Mouse (Mus musculus) c-Kit-positive CD71-positive TER-119-negative erythroid progenitor cells, embryonic 14.5 days (primary cell): ENCODE results near the gene Phgr1.

Experiments
- DNase-seq: peaks from one replicate; pipeline ENCODE4 v3.0.0-alpha.2; 2013; ENCODE audit warnings: low read depth

Gene Phgr1

DNA sequence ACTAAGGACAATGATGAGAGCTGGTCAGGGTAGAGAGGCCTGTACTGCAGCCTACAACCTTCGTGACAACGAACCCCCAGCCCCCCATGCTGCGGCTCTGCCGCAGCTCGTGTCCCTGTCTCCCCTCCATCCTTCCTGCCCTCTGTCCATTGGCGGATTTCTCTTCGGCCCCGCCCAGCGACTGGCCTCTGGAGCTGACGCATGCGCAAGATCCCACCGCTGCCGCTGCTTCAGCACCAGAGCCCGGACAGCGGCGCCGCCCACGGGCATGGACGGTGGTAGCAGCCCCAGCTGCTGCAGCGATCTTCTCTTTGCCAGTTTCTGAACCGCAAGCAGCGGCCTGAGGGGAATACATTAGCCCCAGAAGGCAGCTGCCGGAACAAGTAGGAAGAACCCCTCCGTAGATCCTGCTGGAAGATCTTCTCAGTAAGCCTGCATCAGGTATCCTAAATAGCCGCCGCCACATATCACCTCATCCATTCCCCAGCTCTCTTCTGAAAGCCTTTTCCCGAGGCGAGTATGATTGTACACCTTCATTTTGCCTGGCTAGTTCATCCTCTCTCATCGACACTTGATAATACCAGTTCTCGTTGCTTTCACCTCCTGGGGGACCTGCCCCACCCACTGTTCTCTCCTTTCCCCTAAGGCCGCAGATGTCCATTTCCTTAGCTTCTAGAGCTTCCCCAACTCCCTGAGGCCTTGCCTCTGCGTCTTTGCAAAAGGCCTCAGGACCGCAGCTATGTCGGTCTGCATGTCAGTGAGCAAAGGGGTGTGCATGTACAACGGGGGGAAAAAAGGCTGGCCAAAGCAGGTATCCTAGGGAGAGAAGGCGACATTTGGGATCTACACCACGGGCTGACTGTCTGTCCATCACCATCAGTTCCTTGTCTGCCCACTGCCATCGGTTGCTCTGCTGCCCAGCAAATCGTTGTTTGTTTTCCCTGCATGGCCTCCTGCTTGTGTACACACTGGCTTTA is 7.2 kb downstream of the Phgr1 start, which contains the start of gene Disp2:
Disp2 (plus strand) TSS at position 216 of the 977 bp plus-strand sequence.
- DNase-seq, result peak; percentile 79

DNA sequence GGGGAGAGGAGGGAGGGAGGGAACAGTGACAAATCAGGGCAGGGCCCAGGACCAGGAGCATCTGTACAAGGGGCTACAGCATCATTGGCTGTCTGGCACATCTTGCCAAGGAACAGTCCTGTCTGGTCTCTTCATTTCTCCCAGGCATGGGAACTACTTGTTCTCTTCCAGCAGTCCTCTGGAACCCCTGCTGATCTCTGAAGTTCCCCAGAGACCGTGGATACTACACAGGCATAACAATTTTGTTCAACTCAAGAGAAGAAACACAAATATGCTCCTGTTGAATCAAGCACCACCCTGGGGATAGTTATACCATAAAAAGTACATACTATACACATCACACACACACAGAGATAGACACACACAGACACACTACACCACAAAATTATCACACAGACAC is 8.5 kb downstream of the Phgr1 start:
- no peak for DNase-seq

- DNase-seq, result no peak
Observed at GRCm38 (mm10) chr2:118782303-118782702, 9.7 kb downstream of the Phgr1 start.

- DNase-seq, result no peak
Observed at GRCm38 (mm10) chr2:118783093-118783492, 10.5 kb downstream of the Phgr1 start.

DNA sequence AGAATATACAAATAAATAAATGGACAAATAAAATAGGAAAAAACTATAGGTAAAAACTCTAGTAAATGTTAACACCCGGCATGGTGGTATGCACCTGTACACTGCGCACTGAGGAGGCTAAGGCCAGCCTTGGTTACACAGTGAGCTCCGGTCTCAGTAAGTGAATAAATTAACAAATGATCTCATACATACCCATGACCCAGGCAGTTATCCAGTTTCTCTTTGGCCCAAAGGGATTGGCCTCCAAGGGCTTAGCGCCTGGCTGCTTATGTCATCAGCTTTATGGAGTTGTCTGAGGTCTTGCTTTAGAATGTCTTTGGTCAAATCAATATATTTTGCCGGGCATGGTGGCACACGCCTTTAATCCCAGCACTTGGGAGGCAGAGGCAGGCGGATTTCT is 11.1 kb downstream of the Phgr1 start:
- no peak for DNase-seq

GRCm38 (mm10) chr2:118786525-118786924 is 14.0 kb downstream of the Phgr1 start:
- no peak for DNase-seq

- no peak for DNase-seq
Observed at GRCm38 (mm10) chr2:118789501-118789900, 16.9 kb downstream of the Phgr1 start.

- DNase-seq, result no peak
Observed at GRCm38 (mm10) chr2:118790221-118790550, 17.6 kb downstream of the Phgr1 start.

DNA sequence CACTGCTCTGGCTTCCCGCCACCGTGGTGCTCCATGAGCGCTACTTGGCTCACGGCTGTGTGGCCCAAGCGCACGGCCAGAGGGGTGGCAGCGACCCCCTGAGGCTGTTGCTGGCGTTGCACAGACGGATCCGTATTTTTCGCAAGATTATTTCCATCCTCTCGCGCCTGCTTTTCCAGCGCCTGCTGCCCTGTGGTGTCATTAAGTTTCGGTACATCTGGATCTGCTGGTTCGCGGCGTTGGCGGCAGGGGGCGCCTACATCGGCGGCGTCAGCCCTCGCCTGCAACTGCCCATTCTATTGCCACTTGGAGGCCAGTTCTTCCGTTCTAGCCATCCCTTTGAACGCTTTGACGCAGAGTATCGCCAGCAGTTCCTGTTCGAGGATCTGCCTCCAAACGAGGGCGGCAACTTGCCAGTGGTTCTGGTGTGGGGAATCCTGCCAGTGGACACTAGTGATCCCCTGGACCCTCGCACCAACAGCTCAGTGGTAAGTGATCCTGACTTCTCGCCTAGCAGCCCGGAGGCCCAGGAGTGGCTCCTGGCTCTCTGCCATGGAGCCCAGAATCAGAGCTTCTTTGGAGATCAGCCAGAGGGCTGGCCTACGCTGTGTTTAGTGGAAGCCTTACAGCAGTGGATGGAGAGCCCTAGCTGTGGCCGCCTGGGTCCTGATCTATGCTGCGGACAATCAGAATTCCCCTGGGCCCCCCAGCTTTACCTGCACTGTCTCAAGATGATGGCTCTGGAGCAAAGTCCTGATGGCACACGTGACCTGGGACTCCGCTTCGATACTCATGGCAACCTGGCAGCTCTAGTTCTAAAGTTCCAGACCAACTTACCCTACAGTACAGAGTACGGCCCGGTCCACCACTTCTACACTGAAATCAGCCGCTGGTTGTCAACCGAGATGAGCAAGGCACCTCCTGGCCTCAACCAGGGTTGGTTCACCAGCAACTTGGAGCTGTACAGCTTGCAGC is 18.3 kb downstream of the Phgr1 start:
- DNase-seq, result no peak

DNA sequence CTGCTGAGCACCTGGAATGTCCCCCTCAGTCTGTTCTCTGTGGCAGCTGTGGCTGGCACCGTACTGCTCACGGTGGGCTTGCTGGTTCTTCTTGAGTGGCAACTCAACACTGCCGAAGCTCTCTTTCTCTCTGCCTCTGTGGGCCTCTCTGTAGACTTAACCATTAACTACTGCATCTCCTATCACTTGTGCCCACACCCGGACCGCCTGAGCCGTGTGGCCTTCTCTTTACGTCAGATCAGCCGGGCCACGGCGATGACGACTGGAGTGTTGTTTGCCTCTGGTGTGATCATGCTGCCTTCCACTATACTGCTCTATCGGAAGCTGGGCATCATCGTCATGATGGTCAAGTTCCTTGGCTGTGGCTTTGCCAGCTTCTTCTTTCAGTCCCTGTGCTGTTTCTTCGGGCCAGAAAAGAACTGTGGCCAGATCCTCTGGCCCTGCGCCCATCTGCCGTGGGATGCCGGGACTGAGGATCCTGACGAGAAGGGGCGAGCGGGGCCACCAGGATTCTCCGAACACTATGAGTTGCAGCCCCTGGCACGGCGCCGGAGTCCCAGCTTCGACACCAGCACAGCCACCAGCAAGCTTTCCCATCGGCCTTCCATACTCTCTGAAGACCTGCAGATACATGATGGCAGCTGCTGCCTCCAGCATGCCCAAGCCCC is 19.2 kb downstream of the Phgr1 start:
- no peak for DNase-seq

DNA sequence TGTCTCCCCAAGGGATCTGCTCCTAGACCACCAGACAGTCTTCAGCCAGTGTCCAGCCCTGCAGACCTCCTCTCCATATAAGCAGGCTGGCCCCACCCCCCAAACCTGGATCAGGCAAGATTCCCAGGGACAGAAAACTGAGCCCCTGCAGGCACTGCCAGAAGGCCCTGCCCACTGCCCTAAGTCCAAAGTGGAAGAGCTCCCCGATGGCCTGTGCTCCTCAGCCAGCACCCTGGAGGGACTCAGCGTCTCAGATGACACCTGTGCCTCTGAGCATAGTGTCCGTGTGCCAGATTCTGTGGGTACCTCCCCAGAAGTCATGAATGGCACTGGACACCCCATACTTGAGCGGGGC is 19.7 kb downstream of the Phgr1 start:
- DNase-seq, result no peak

GRCm38 (mm10) chr2:118793636-118794035 is 21.1 kb downstream of the Phgr1 start:
- no peak for DNase-seq

DNA sequence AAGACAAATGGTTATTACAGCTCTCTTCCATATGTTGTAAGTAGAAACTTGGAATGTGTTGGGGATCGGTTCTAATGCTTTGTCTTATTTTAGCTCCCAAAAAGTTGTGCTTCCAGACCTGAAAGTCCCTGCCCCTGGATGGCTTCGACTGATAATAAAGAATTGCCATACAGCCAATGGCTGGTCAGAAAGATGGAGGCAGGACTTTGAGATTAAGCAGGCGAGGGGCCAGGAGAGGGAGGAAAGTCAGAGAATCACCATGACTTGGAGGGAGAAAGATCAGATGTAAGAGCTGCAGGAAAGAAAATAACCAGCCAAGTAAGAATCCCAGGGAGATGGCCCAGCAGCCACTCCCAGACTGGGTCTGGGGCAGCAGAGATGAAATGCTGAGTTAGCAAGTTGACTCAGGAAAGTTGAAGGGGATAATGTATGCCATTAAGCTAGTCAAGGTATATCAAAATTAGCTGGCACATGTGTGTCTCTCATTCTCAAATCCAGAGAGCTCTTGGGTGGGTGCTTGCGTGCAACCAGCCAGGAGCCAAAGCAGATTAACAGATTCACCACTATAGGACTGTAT is 30.1 kb downstream of the Phgr1 start:
- no peak for DNase-seq

- DNase-seq, result no peak
Observed at GRCm38 (mm10) chr2:118804474-118804873, 31.9 kb downstream of the Phgr1 start.

- no peak for DNase-seq
Observed at GRCm38 (mm10) chr2:118805137-118805536, 32.6 kb downstream of the Phgr1 start.

GRCm38 (mm10) chr2:118805756-118806155 is 33.2 kb downstream of the Phgr1 start:
- DNase-seq, result no peak

- no peak for DNase-seq
Observed at GRCm38 (mm10) chr2:118806860-118807259, 34.3 kb downstream of the Phgr1 start.

GRCm38 (mm10) chr2:118810861-118811260 is 38.3 kb downstream of the Phgr1 start:
- DNase-seq, result no peak

DNA sequence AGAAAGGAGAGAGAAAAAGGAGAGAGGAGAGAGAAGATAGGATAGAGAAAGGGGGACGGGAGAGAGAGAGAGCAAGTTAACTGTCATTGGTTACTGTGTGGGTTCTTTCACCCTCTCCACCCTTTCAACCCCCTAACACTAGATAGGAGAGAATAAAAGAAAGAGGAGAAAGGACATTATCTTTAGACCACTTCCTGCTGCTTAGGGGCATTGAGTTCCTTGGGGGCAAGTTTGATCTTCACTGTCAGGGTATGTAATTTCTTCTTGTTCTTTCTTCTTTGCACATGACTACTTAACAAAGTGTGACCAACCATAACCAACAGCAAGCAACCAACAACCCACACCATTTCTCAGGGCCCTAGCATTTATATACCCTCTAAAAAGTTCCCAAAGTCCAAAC is 40.2 kb downstream of the Phgr1 start:
- no peak for DNase-seq

GRCm38 (mm10) chr2:118813981-118814836 is 41.6 kb downstream of the Phgr1 start, which contains the start of gene Knstrn:
Gene Knstrn (plus strand): TSS chr2:118814003.
- peak; percentile 89 for DNase-seq

DNA sequence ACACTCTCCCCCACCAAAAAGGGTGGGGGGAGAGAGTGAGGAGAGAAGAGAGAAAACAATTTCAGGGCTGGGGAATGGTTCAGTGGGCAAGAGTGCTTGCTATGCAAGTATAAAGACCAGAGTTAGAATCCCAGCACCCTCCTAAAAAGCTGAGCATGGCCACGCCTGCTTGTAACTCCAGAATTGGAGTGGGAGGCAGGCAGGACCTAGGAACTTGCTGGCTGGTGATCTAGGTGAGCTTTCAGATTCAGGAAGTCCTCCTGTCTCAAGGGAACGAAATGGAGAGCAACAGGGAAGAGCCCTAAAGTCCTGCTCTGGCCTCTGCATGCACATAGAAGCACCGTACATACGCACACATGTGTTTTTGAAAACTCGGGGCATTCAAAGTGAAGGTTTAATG is 50.2 kb downstream of the Phgr1 start:
- no peak for DNase-seq
